Mouse (Mus musculus) heart, adult 2 months (tissue): ENCODE data around the gene Ier5l.

ENCODE experiments used
- CTCF ChIP-seq: fragments of 200-600 bp; IDR thresholded peaks from 2 replicates; pipeline ENCODE4 v1.8.1; 2022; ENCODE audit warnings: antibody characterized with exemption, mild to moderate bottlenecking, moderate library complexity
- POLR2A ChIP-seq: fragments of 200-500 bp; IDR thresholded peaks from 2 replicates; pipeline ENCODE4 v1.6.1; 2011; ENCODE audit warnings: mild to moderate bottlenecking, low read depth, low read length, control low read depth; ENCODE audit not compliant: insufficient read depth

- TF ChIP-seq CTCF, result no peak
- no peak for TF ChIP-seq POLR2A
Measured at GRCm38 (mm10) chr2:30439631-30440030, 34.4 kb downstream of the Ier5l start.
